Mouse (Mus musculus) MEL (cell line): ENCODE data around the gene Psmc3ip. TPM values are rescaled to one million over a fixed set of nuclear protein-coding genes. Genes with fewer than 3 reads are reported as not detected.

Experiments used
- DNase-seq: peaks from one replicate; pipeline ENCODE4 v3.0.0; 2011; ENCODE audit warnings: low read depth, low spot score
- H3K27ac ChIP-seq: 2 replicates; pipeline ENCODE4 v1.5.1; 2012; ENCODE audit warnings: low read depth, mild to moderate bottlenecking, control low read depth, low read length, moderate library complexity; ENCODE audit not compliant: control insufficient read depth
- H3K27me3 ChIP-seq, 2 experiments: fragments of 150-350 bp in 1 of 2; sonication (generic) in 1 of 2; 2 replicates each; pipeline ENCODE4 v1.6.1; 2012; ENCODE audit warnings: low read length in 2 of 2, mild to moderate bottlenecking in 2 of 2, improper control_type of control experiment in 1 of 2, moderate library complexity in 1 of 2; ENCODE audit not compliant: insufficient read depth in 2 of 2, control insufficient read depth in 1 of 2
- H3K36me3 ChIP-seq, 2 experiments: 2 replicates each; pipeline ENCODE4 v1.6.1; 2012 to 2014; ENCODE audit warnings: low read length in 2 of 2, improper control_type of control experiment in 1 of 2, inconsistent platforms in 1 of 2, mild to moderate bottlenecking in 1 of 2; ENCODE audit not compliant: insufficient read depth in 2 of 2, control insufficient read depth in 1 of 2
- H3K4me1 ChIP-seq, 2 experiments: fragments of 150-350 bp in 1 of 2; sonication (generic) in 1 of 2; 2 replicates each; pipeline ENCODE4 v1.6.1; 2012; ENCODE audit warnings: low read length in 2 of 2, improper control_type of control experiment in 1 of 2, mild to moderate bottlenecking in 1 of 2; ENCODE audit not compliant: insufficient read depth in 2 of 2, control insufficient read depth in 1 of 2
- H3K4me3 ChIP-seq, 2 experiments: fragments of 150-350 bp in 1 of 2; sonication (generic) in 1 of 2; 2 replicates each; pipeline ENCODE4 v1.5.1; 2012; ENCODE audit warnings: low read depth in 2 of 2, low read length in 2 of 2, mild to moderate bottlenecking in 2 of 2, moderate library complexity in 2 of 2, control low read depth in 1 of 2, improper control_type of control experiment in 1 of 2; ENCODE audit not compliant: control insufficient read depth in 1 of 2, insufficient read depth in 1 of 2
- H3K79me2 ChIP-seq: 2 replicates; pipeline ENCODE4 v1.6.1; 2012; ENCODE audit warnings: mild to moderate bottlenecking, low read length, moderate library complexity; ENCODE audit not compliant: control insufficient read depth, poor library complexity, insufficient read depth
- H3K9ac ChIP-seq: 2 replicates; pipeline ENCODE4 v1.6.1; 2012; ENCODE audit warnings: low read depth, mild to moderate bottlenecking, control low read depth, low read length, moderate library complexity; ENCODE audit not compliant: control insufficient read depth, poor library complexity, severe bottlenecking
- H3K9me3 ChIP-seq: fragments of 150-350 bp; sonication (generic); replicated peaks from 2 replicates; pipeline ENCODE4 v1.6.1; 2012; ENCODE audit warnings: mild to moderate bottlenecking, low read length, improper control_type of control experiment, moderate library complexity; ENCODE audit not compliant: insufficient read depth
- BHLHE40 ChIP-seq: IDR thresholded peaks from 2 replicates; pipeline ENCODE4 v1.6.1; 2012; ENCODE audit warnings: low read depth, mild to moderate bottlenecking, inconsistent platforms, low read length, improper control_type of control experiment, borderline replicate concordance
- CHD2 ChIP-seq: IDR thresholded peaks from 2 replicates; pipeline ENCODE4 v1.6.1; 2011; ENCODE audit warnings: low read length, improper control_type of control experiment
- E2F4 ChIP-seq: IDR thresholded peaks from 2 replicates; pipeline ENCODE4 v1.6.1; 2011; ENCODE audit warnings: low read depth, low read length, improper control_type of control experiment, borderline replicate concordance
- ELF1 ChIP-seq: IDR thresholded peaks from 2 replicates; pipeline ENCODE4 v1.6.1; 2014; ENCODE audit warnings: low read depth, mild to moderate bottlenecking, inconsistent platforms, low read length, improper control_type of control experiment, moderate library complexity
- ETS1 ChIP-seq: IDR thresholded peaks from 2 replicates; pipeline ENCODE4 v1.6.1; 2012; ENCODE audit warnings: low read depth, mild to moderate bottlenecking, inconsistent platforms, low read length, improper control_type of control experiment, moderate library complexity
- GATA1 ChIP-seq: IDR thresholded peaks from 2 replicates; pipeline ENCODE4 v1.6.1; 2011; ENCODE audit warnings: low read depth, low read length, improper control_type of control experiment
- HCFC1 ChIP-seq: IDR thresholded peaks from 2 replicates; pipeline ENCODE4 v1.6.1; 2012; ENCODE audit warnings: low read depth, mild to moderate bottlenecking, inconsistent platforms, low read length, improper control_type of control experiment, moderate library complexity
- JUND ChIP-seq: IDR thresholded peaks from 2 replicates; pipeline ENCODE4 v1.6.1; 2011; ENCODE audit warnings: low read depth, mild to moderate bottlenecking, improper control_type of control experiment, low read length
- KAT2A ChIP-seq: conservative IDR thresholded peaks from 2 replicates; pipeline ENCODE4 v1.6.1; 2012; ENCODE audit warnings: low read depth, low read length, improper control_type of control experiment, inconsistent platforms
- MAZ ChIP-seq: IDR thresholded peaks from 2 replicates; pipeline ENCODE4 v1.6.1; 2012; ENCODE audit warnings: low read depth, mild to moderate bottlenecking, inconsistent platforms, low read length, improper control_type of control experiment
- MXI1 ChIP-seq: IDR thresholded peaks from 2 replicates; pipeline ENCODE4 v1.6.1; 2011; ENCODE audit warnings: mild to moderate bottlenecking, low read depth, low read length, improper control_type of control experiment
- NELFE ChIP-seq: IDR thresholded peaks from 2 replicates; pipeline ENCODE4 v1.6.1; 2011; ENCODE audit warnings: low read depth, low read length, improper control_type of control experiment
- POLR2AphosphoS2 ChIP-seq: IDR thresholded peaks from 2 replicates; pipeline ENCODE4 v1.6.1; 2011; ENCODE audit warnings: low read length, improper control_type of control experiment
- POLR2AphosphoS5 ChIP-seq: IDR thresholded peaks from 2 replicates; pipeline ENCODE4 v1.6.1; 2012; ENCODE audit warnings: low read depth, borderline replicate concordance, mild to moderate bottlenecking, inconsistent platforms, low read length, moderate library complexity, mixed read lengths
- RAD21 ChIP-seq: IDR thresholded peaks from 2 replicates; pipeline ENCODE4 v1.6.1; 2011; ENCODE audit warnings: mild to moderate bottlenecking, low read depth, low read length, improper control_type of control experiment
- SMC3 ChIP-seq: IDR thresholded peaks from 2 replicates; pipeline ENCODE4 v1.6.1; 2011; ENCODE audit warnings: low read depth, low read length, improper control_type of control experiment
- TBP ChIP-seq: IDR thresholded peaks from 2 replicates; pipeline ENCODE4 v1.8.0; 2011; ENCODE audit warnings: low read depth, low read length, improper control_type of control experiment
- TCF12 ChIP-seq: IDR thresholded peaks from 2 replicates; pipeline ENCODE4 v1.6.1; 2014; ENCODE audit warnings: low read depth, mild to moderate bottlenecking, inconsistent platforms, low read length, improper control_type of control experiment, moderate library complexity
- UBTF ChIP-seq: IDR thresholded peaks from 2 replicates; pipeline ENCODE4 v1.6.1; 2012; ENCODE audit warnings: low read depth, mild to moderate bottlenecking, inconsistent platforms, low read length, improper control_type of control experiment, moderate library complexity, borderline replicate concordance; ENCODE audit not compliant: insufficient read depth
- ZC3H11A ChIP-seq: IDR thresholded peaks from 2 replicates; pipeline ENCODE4 v1.6.1; 2012; ENCODE audit warnings: low read depth, mild to moderate bottlenecking, inconsistent platforms, low read length, improper control_type of control experiment
- ZKSCAN1 ChIP-seq: IDR thresholded peaks from 2 replicates; pipeline ENCODE4 v1.6.1; 2012; ENCODE audit warnings: low read depth, mild to moderate bottlenecking, inconsistent platforms, low read length, improper control_type of control experiment, moderate library complexity
- ZMIZ1 ChIP-seq: IDR thresholded peaks from 2 replicates; pipeline ENCODE4 v1.6.1; 2012; ENCODE audit warnings: low read depth, mild to moderate bottlenecking, inconsistent platforms, low read length, improper control_type of control experiment, moderate library complexity
- polyA plus RNA-seq, 2 experiments: library from polyadenylated mRNA; stranded (reverse) in 1 of 2; unstranded in 1 of 2; fragments of >175 nt in 1 of 2; fragments of >200 nt in 1 of 2; gene quantifications; 2 replicates each; pipeline versions ENCODE4 v1.2.1 to v1.2.4; 2012; ENCODE audit warnings: low replicate concordance in 2 of 2, low read depth in 1 of 2; ENCODE audit not compliant: insufficient read length in 2 of 2, insufficient read depth in 1 of 2, missing spikeins in 1 of 2
- total RNA-seq: library from RNA; depleted of rRNA; stranded (reverse); fragments of 300-350 nt; gene quantifications from 2 replicates; pipeline ENCODE4 v1.2.3, GENCODE M21; 2012

Psmc3ip gene
- total and polyA plus RNA-seq, 3 experiments = 8.2 to 14.5 TPM; not detected in 1

- no peak for TF ChIP-seq HCFC1
- TF ChIP-seq JUND = no peak
- TF ChIP-seq ZMIZ1 = no peak
- no peak for TF ChIP-seq MAZ
- no peak for TF ChIP-seq POLR2AphosphoS5
- no peak for TF ChIP-seq NELFE
- no peak for TF ChIP-seq ZC3H11A
- TF ChIP-seq TBP = no peak
- TF ChIP-seq POLR2AphosphoS2 = no peak
- no peak for TF ChIP-seq E2F4
- no peak for TF ChIP-seq CHD2
- no peak for TF ChIP-seq ELF1
- TF ChIP-seq BHLHE40 = no peak
- TF ChIP-seq SMC3 = no peak
- no peak for TF ChIP-seq KAT2A
- TF ChIP-seq MXI1 = no peak
- TF ChIP-seq UBTF = no peak
- TF ChIP-seq, all 39 proteins: peak for 0
- Histone ChIP-seq H3K4me3 (no peak overlapping the region), H3K27ac (no peak overlapping the region), H3K9ac (no peak overlapping the region), H3K27me3 (no peaks in the 10 kb centered on the region), H3K9me3 (no peaks in the 10 kb centered on the region), H3K79me2 (no peaks in the 10 kb centered on the region), H3K36me3 (no peaks in the 10 kb centered on the region), H3K4me1 (no peaks in the 10 kb centered on the region)
- no peak for DNase-seq
Measured at GRCm38 (mm10) chr11:101051617-101052016, 43.6 kb downstream of the Psmc3ip start.

- H3K36me3 ChIP-seq = no peaks in the 10 kb centered on the region
- H3K27me3 ChIP-seq = no peaks in the 10 kb centered on the region
- no peaks in the 10 kb centered on the region for H3K79me2 ChIP-seq
- no peaks in the 10 kb centered on the region for H3K9me3 ChIP-seq
- no peak for DNase-seq
- no peaks in the 10 kb centered on the region for H3K4me1 ChIP-seq
- no peak overlapping the region for H3K9ac ChIP-seq
- TF ChIP-seq GATA1 (no peak), E2F4 (no peak), ZKSCAN1 (no peak), UBTF (no peak), ZMIZ1 (no peak), ETS1 (no peak), TCF12 (no peak), RAD21 (no peak)
- H3K27ac ChIP-seq = no peak overlapping the region
- H3K4me3 ChIP-seq = no peak overlapping the region
Measured at GRCm38 (mm10) chr11:101051051-101051493, 44.2 kb downstream of the Psmc3ip start.
